Mouse (Mus musculus): ENCODE results near the gene Cntfr. TPM values are rescaled to one million over a fixed set of nuclear protein-coding genes. Genes with fewer than 3 reads are reported as not detected.

Cntfr gene
- polyA plus RNA-seq, 1 experiment: not detected

DNA sequence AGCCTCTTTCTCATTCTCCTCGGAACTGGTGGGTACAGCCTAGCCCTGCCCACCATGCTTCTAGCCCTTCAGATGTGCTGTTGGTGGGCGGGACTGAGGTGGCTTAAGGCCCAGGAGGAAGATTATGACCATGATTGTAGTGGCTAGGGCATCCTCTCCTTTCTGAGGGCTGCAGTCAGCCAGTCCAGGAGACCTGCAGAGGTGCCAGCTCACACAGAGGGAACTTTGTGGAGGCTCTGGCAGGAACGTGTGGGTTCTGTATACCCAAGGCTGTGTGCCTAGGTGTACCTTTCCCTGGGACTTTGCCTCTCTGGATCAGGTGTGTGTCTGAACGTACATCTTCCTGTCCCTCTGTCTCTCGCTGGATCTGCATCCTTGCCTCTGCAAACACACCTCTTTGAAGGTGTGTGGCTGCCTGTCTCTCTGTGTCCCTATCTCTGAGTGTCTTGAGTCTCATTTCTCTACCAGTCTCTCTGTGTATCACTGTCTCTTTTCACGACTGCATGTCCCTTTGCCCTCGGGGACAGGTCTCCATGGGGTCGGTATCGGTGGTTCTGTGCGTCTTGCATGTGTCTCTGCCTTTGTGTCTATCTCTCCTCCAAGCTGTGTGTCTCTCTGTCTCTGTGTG, 57.6 kb downstream of the Cntfr start:
- peaks cover 13% of the 10 kb centered on the region for H3K4me1 ChIP-seq (ENCODE audit: control insufficient read depth)
- peaks cover 36% of the 10 kb centered on the region for H3K27me3 ChIP-seq (ENCODE audit: control insufficient read depth)
- H3K36me3 ChIP-seq (ENCODE audit: control insufficient read depth): no peaks in the 10 kb centered on the region
- no peaks in the 10 kb centered on the region for H3K9me3 ChIP-seq (ENCODE audit: control insufficient read depth, low read length)
- peak overlapping the region; percentile 53 for H3K4me3 ChIP-seq (replicated peaks)
- no peak for TF ChIP-seq GATA1 (IDR thresholded peaks at IDR 0.05; ENCODE audit: low read length)

DNA sequence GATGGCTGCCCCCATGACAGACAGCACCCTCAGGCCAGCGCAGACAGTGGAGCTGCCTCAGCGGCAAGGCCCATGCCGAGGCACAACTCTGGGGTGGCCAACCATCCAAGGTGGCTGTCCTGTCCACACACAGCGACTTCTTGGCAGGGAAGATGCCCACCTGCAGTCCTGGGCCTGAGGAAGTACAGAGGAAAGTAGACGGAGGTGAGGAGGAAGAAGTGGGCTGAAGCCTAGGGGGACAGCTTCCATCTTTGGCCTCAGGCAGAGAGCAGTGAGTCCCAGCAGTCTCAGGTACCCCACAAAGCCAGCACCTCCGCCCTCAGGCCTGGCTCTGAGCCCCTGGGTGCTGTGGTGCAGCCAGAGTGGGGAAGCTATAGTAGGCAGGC, 58.1 kb downstream of the Cntfr start:
- Histone ChIP-seq H3K4me3 (replicated peaks) (no peak overlapping the region), H3K9me3 (ENCODE audit: control insufficient read depth, low read length) (no peaks in the 10 kb centered on the region), H3K27me3 (ENCODE audit: control insufficient read depth) (peaks cover 36% of the 10 kb centered on the region), H3K4me1 (ENCODE audit: control insufficient read depth) (peaks cover 13% of the 10 kb centered on the region), H3K36me3 (ENCODE audit: control insufficient read depth) (no peaks in the 10 kb centered on the region)
- no peak for TF ChIP-seq GATA1 (IDR thresholded peaks at IDR 0.05; ENCODE audit: low read length)
- no peak for TF ChIP-seq TAL1 (IDR thresholded peaks at IDR 0.05; ENCODE audit: low read length)

DNA sequence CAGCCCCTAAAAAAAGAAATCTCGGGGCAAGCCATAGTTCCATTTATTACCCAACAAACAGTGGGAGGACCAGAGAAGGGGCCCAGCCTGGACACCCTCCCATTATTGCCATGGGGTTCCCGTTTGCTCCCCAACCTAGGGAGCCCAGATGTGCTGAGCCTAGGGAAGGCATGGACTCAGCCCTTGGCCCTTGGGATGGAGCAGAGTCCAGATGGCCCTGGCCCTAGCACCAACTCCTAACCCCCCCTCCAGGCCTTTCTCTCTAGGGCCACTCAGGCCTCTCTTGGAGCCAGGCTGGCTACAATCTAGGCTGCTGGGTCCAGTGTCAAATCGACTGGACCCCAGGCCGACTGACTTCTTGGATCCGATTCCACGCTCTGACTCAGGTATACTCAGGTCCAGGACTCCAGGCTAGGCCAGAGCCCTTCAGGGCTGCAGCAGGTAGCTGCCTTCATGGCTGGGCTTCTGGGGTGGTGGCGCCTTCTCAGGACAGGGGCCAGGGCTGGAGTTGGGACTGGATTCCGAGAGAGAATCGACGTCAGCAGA, 58.6 kb downstream of the Cntfr start:
- Histone ChIP-seq H3K27me3 (ENCODE audit: control insufficient read depth) (peaks cover 36% of the 10 kb centered on the region), H3K4me1 (ENCODE audit: control insufficient read depth) (peaks cover 13% of the 10 kb centered on the region), H3K4me3 (replicated peaks) (no peak overlapping the region), H3K36me3 (ENCODE audit: control insufficient read depth) (no peaks in the 10 kb centered on the region), H3K9me3 (ENCODE audit: control insufficient read depth, low read length) (no peaks in the 10 kb centered on the region)
- no peak for TF ChIP-seq TAL1 (IDR thresholded peaks at IDR 0.05; ENCODE audit: low read length)
- no peak for TF ChIP-seq GATA1 (IDR thresholded peaks at IDR 0.05; ENCODE audit: low read length)

DNA sequence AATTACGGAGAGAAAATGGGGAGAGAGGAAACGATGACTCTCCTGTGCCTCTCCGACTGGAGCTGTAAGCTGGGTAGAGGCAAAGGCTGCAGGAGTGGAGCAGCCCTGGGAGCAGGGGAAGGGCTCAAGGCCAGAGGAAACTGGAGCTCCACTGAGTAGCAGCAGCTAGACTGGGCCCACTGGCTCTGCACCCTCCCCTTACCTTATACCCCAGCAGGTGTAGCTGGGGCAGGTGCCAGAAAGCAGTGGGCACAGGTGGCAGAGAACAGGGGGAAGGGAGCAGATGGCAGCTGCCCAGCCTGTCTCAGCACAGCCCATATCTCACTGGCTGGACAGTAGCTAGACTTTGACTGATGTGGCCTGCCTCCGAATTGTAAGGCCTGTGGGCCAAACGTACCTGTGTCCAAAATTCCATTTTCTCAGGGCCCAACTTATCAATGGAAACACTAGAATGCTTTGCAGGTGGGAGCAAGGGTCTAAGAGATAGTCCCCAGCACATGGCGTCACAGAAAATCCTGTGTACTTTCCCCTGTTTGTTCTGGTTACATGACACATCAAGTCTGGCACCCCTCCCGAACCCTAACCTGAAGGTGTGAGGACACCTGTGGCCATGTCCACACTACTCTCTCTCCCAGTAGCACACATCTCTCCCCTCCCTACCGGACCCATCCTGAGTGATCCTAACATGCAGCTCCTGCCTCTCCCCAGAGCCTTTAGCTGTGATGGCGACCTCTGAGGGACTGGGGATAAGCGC, 59.8 kb downstream of the Cntfr start:
- Histone ChIP-seq H3K4me3 (replicated peaks) (no peak overlapping the region), H3K27me3 (ENCODE audit: control insufficient read depth) (peaks cover 36% of the 10 kb centered on the region)

DNA sequence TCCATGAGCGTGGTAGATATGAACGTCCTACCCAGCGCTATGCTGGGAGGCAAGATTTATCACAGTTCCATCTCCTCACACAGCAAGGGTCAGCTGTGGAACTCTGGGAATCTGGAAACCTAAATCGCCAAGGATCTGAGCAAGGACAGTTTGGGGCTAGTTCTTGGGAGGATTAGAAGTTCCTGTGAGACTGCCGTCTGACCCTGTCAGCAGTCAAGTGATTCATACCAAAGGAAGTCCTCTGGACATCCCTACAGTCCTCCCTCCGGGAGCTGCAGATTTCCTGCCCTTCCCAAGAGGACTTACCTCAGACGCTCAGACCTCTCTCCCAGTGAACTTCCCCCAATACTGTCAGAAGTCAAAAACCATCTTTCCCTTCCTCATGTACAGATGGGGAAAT, 60.5 kb downstream of the Cntfr start:
- Histone ChIP-seq H3K9me3 (ENCODE audit: control insufficient read depth, low read length) (no peaks in the 10 kb centered on the region), H3K4me1 (ENCODE audit: control insufficient read depth) (peaks cover 13% of the 10 kb centered on the region), H3K36me3 (ENCODE audit: control insufficient read depth) (no peaks in the 10 kb centered on the region), H3K4me3 (replicated peaks) (no peak overlapping the region), H3K27me3 (ENCODE audit: control insufficient read depth) (peaks cover 39% of the 10 kb centered on the region)
- TF ChIP-seq TAL1 (IDR thresholded peaks at IDR 0.05; ENCODE audit: low read length): no peak
- TF ChIP-seq GATA1 (IDR thresholded peaks at IDR 0.05; ENCODE audit: low read length): no peak

More for the DNA sequence above, 59.8 kb downstream of the Cntfr start:
- H3K4me1 ChIP-seq (ENCODE audit: control insufficient read depth): peaks cover 13% of the 10 kb centered on the region
- TF ChIP-seq TAL1 (IDR thresholded peaks at IDR 0.05; ENCODE audit: low read length) (no peak), GATA1 (IDR thresholded peaks at IDR 0.05; ENCODE audit: low read length) (no peak)
- no peaks in the 10 kb centered on the region for H3K9me3 ChIP-seq (ENCODE audit: control insufficient read depth, low read length)
- no peaks in the 10 kb centered on the region for H3K36me3 ChIP-seq (ENCODE audit: control insufficient read depth)

DNA sequence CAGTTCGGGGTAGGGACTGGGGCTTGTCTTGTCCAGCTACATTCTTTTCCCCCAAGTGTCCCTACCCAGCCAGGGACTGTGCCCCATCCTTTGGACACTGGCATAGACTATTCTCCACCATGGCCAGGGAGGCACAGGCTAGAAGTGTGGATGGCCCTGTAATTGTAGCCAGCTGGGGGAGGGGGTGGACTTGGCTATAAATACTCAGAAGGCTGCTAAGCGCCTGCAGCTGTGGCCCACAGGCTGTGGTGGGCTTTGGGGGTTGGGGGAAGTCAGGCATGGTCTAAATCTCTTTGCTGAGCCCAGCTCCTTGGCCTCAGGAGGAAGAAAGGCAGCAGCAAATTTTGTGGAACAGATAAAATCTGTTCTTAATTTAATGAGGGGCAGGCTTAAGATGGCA, 61.0 kb downstream of the Cntfr start:
- Histone ChIP-seq H3K36me3 (ENCODE audit: control insufficient read depth) (no peaks in the 10 kb centered on the region), H3K27me3 (ENCODE audit: control insufficient read depth) (peaks cover 41% of the 10 kb centered on the region), H3K9me3 (ENCODE audit: control insufficient read depth, low read length) (no peaks in the 10 kb centered on the region), H3K4me3 (replicated peaks) (no peak overlapping the region), H3K4me1 (ENCODE audit: control insufficient read depth) (peaks cover 13% of the 10 kb centered on the region)
- TF ChIP-seq GATA1 (IDR thresholded peaks at IDR 0.05; ENCODE audit: low read length): no peak
- no peak for TF ChIP-seq TAL1 (IDR thresholded peaks at IDR 0.05; ENCODE audit: low read length)

DNA sequence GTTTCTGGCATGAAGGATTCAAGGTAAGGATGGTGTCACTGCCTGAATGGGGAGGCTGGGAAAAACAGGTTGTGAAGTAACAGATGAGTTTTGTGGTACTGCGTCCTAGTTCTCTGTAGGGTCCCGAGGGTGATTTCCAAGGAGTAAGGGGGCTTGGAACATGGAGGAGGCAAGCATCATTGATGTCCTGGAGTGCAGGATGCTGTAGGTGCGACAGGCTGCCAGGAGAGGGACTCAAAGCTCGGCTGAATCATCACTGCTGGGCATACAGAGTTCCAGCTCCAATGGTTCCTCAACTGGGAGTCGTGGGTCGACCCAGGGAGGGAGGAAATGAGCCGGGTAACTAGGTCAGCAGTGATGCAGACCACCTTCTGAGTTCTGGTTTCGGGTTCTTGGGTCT, 61.7 kb downstream of the Cntfr start:
- Histone ChIP-seq H3K9me3 (ENCODE audit: control insufficient read depth, low read length) (no peaks in the 10 kb centered on the region), H3K27me3 (ENCODE audit: control insufficient read depth) (peaks cover 41% of the 10 kb centered on the region)
- TF ChIP-seq GATA1 (IDR thresholded peaks at IDR 0.05; ENCODE audit: low read length) (no peak), TAL1 (IDR thresholded peaks at IDR 0.05; ENCODE audit: low read length) (no peak)

DNA sequence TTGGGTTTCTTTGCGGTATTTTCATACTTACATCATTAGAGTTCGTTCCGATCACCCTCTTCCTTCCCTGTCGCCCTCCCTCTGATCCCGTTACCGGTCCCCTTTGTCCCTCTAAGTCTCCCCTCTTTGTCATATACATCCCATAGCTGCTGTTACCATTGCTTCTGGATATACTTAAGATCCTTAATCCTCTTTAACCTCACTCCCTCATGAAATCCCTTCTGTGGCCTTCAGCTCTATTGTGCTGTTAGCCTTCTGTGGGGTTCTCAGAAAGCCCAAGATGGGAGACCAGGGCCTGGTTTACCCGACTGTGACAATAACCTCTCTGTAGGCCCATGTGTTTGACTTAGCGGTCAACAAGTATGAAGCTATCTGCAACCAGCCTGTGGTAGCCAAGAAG, 62.3 kb downstream of the Cntfr start:
- H3K9me3 ChIP-seq (ENCODE audit: control insufficient read depth, low read length): no peaks in the 10 kb centered on the region
- TF ChIP-seq TAL1 (IDR thresholded peaks at IDR 0.05; ENCODE audit: low read length) (no peak), GATA1 (IDR thresholded peaks at IDR 0.05; ENCODE audit: low read length) (no peak)
- H3K4me3 ChIP-seq (replicated peaks): no peak overlapping the region
- peaks cover 36% of the 10 kb centered on the region for H3K27me3 ChIP-seq (ENCODE audit: control insufficient read depth)
- H3K36me3 ChIP-seq (ENCODE audit: control insufficient read depth): no peaks in the 10 kb centered on the region
- H3K4me1 ChIP-seq (ENCODE audit: control insufficient read depth): peaks cover 3% of the 10 kb centered on the region

More for the DNA sequence above, 61.7 kb downstream of the Cntfr start:
- Histone ChIP-seq H3K4me1 (ENCODE audit: control insufficient read depth) (peaks cover 6% of the 10 kb centered on the region), H3K36me3 (ENCODE audit: control insufficient read depth) (no peaks in the 10 kb centered on the region), H3K4me3 (replicated peaks) (no peak overlapping the region)

DNA sequence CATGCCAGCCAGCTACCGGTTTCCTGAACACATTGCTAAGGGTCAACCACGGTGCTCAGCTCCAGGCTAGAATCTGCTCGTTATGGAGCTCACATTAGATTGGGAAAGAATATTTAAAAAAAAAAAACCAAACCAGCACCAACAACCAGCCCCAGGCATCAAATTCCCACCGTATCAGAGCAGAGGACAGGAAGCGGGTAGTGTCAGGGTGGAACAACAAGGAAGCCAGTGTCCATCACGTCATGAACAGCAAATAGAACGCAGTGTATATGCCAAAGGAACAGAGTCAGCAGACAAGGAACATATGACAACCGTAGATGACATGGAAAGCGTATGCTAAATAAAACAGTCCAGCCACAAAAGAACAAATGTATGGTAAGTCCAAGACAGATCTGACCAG, 63.9 kb downstream of the Cntfr start:
- no peaks in the 10 kb centered on the region for H3K9me3 ChIP-seq (ENCODE audit: control insufficient read depth, low read length)
- no peak overlapping the region for H3K4me3 ChIP-seq (replicated peaks)
- no peaks in the 10 kb centered on the region for H3K4me1 ChIP-seq (ENCODE audit: control insufficient read depth)
- no peaks in the 10 kb centered on the region for H3K36me3 ChIP-seq (ENCODE audit: control insufficient read depth)
- no peak for TF ChIP-seq TAL1 (IDR thresholded peaks at IDR 0.05; ENCODE audit: low read length)
- TF ChIP-seq GATA1 (IDR thresholded peaks at IDR 0.05; ENCODE audit: low read length): no peak
- peaks cover 21% of the 10 kb centered on the region for H3K27me3 ChIP-seq (ENCODE audit: control insufficient read depth)
